Mouse (Mus musculus) cortical plate, adult 2 months (tissue): ENCODE data around the gene Tgif2.

Experiments
- CTCF ChIP-seq: fragments of 200-500 bp; IDR thresholded peaks from 2 replicates; pipeline ENCODE4 v1.5.1; 2011; ENCODE audit warnings: mild to moderate bottlenecking, control low read depth, low read length; ENCODE audit not compliant: insufficient read depth; ENCODE audit errors: extremely low read depth
- POLR2A ChIP-seq: fragments of 200-500 bp; IDR thresholded peaks from 2 replicates; pipeline ENCODE4 v1.6.1; 2011; ENCODE audit warnings: mild to moderate bottlenecking, low read length, control low read depth; ENCODE audit not compliant: insufficient read depth; ENCODE audit errors: extremely low read depth

DNA sequence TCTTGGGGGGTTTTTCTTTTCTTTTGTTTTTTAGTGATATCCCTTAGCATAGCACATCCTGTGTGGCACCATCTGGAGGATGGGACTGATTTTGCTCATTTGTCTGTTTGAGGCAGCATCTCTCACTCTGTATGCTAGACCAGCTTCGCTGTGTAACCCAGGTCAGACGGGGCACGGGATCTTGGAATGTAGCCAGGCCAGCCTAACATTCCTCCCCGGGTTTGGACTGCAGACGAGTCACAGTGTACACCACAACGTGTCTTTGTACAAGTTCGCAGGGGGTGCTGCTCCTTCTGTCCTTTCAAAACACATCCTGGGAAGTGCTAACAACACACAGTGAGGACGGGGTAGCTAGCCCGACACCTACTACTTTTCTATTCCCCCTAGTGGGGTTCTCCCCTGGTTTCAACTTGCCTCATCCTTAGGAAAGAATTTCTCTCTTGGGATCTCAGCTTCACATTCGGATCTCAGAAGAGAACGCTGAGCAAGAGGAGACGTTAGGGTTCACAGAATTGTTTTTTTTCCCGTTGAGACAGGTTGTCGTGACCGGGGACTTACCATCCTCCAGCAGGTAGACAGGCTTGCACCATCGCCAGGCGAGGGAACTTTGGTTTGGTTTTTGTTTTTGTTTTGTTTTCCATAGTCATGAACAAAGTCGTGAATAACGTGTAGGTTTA, 22.4 kb downstream of the Tgif2 start:
- no peak for TF ChIP-seq CTCF
- TF ChIP-seq POLR2A: no peak
